Mouse (Mus musculus) heart, adult 9 months (tissue): ENCODE results near the gene Vmn2r14.
A peak's percentile ranks its signal among the peaks of the same experiment; 100 is the strongest.
"Not testable (repeated sequence)": the region's sequence is repeated elsewhere in the genome, so short reads cannot be mapped to it uniquely, and the experiment has no call there.

Experiments used
- DNase-seq, 2 experiments: peaks; one replicate each; pipeline ENCODE4 v3.0.0; 2022; ENCODE audit warnings: low spot score in 2 of 2

The Vmn2r14 gene

GRCm38 (mm10) chr5:109224608-109225007 is at the start of gene Vmn2r14:
Gene Vmn2r14, minus strand, starts transcription at chr5:109224708.
- no peak for DNase-seq

- not testable (repeated sequence) for DNase-seq
Observed at GRCm38 (mm10) chr5:109192099-109192498, 32.4 kb downstream of the Vmn2r14 start, which contains the start of gene Vmn2r13. Gene Vmn2r13, minus strand, starts transcription at chr5:109192199.

GRCm38 (mm10) chr5:109166851-109167250 is 57.7 kb downstream of the Vmn2r14 start:
- peak; percentile 8 to 11 for DNase-seq
